Comparison of ENCODE assay signal across 8 mouse cellular contexts in genomic region chr4:149047360-149047759, GRCm38 (mm10). TPM values are rescaled to one million over a fixed set of nuclear protein-coding genes. Genes with fewer than 3 reads are reported as not detected.
DNase-seq lines count a peak whose midpoint lies in the region.

No protein-coding gene starts in this region.

- intact Hi-C loops in heart, postnatal 14 days (cut with DNase I), result loop anchor here (5.0 kb wide), 3 partner anchors 145 to 305 kb away; no protein-coding TSS in a partner anchor

- DNase-seq in spleen, postnatal 36 days (ENCODE audit: low spot score in 2 of 2), result peak; percentile 14 to 26
- no peak for DNase-seq in spleen, postnatal 14 days (ENCODE audit: low spot score in 2 of 2)
- peak; percentile 84 for DNase-seq in embryo, embryonic 11 days
- DNase-seq in heart, postnatal 14 days, result peak; percentile 61 to 70
- DNase-seq in kidney, postnatal 36 days, result peak; percentile 80 to 86
- DNase-seq in mesoderm, embryonic 11.5 days (ENCODE audit: low read depth, low spot score), result peak; percentile 57
- DNase-seq in yolk sac, embryonic 10.5 days (ENCODE audit: low spot score), result peak; percentile 41
- no peak for DNase-seq in right cerebral cortex, postnatal 36 days (ENCODE audit: low spot score in 2 of 2)

RNA-seq across cellular contexts. Expression of gene Pex14, which starts 52.3 kb away (rescaled TPM):
- total RNA-seq in heart, postnatal 14 days (2021), result 10 to 100 TPM; 20.5 to 21.7 TPM

RNA-seq across cellular contexts. Expression of gene Dffa, which starts 56.6 kb away (rescaled TPM):
- 10 to 100 TPM; 33.5 to 39.0 TPM for total RNA-seq in heart, postnatal 14 days (2021)

Comparison
In these comparisons a context has a peak if more than half of its experiments do, and no peak if none do; other contexts are left out.
1. DNase-seq: peak in spleen, postnatal 36 days (2 of 2), embryo, embryonic 11 days (single experiment), heart, postnatal 14 days (2 of 2), kidney, postnatal 36 days (2 of 2), mesoderm, embryonic 11.5 days (single experiment) and yolk sac, embryonic 10.5 days (single experiment); none in spleen, postnatal 14 days (0 of 2) and right cerebral cortex, postnatal 36 days (0 of 2).